Mouse (Mus musculus) heart, postnatal 0 days (tissue): ENCODE measurements around the gene Atat1. TPM values are rescaled to one million over a fixed set of nuclear protein-coding genes. Genes with fewer than 3 reads are reported as not detected.
A peak's percentile ranks its signal among the peaks of the same experiment; 100 is the strongest.
"Not testable (repeated sequence)": the region's sequence is repeated elsewhere in the genome, so short reads cannot be mapped to it uniquely, and the experiment has no call there.

Experiments
- ATAC-seq: fragments of 200-750 bp; cut with Nextera tagmentation; 2 replicates; pipeline ENCODE4 v1.8.0; 2017; ENCODE audit warnings: low read depth, moderate number of reproducible peaks, moderate library complexity; ENCODE audit not compliant: insufficient read depth
- DNase-seq: peaks from one replicate; pipeline ENCODE4 v3.0.0-alpha.2; 2016; ENCODE audit warnings: low spot score
- H3K27ac ChIP-seq: fragments of 300-500 bp; sonication (generic); 2 replicates; pipeline ENCODE4 v1.5.1; 2014; ENCODE audit warnings: low read depth, mild to moderate bottlenecking
- H3K27me3 ChIP-seq: fragments of 300-500 bp; sonication (generic); 2 replicates; pipeline ENCODE4 v1.6.1; 2014; ENCODE audit warnings: low read length, mixed read lengths; ENCODE audit not compliant: control insufficient read depth, insufficient read depth
- H3K36me3 ChIP-seq: fragments of 300-500 bp; sonication (generic); replicated peaks from 2 replicates; pipeline ENCODE4 v1.6.1; 2014; ENCODE audit warnings: low read length, mixed read lengths; ENCODE audit not compliant: control insufficient read depth, insufficient read depth
- H3K4me1 ChIP-seq: fragments of 300-500 bp; sonication (generic); 2 replicates; pipeline ENCODE4 v1.6.1; 2014; ENCODE audit warnings: antibody characterized with exemption; ENCODE audit not compliant: control insufficient read depth, insufficient read depth
- H3K4me2 ChIP-seq: fragments of 300-500 bp; sonication (generic); 2 replicates; pipeline ENCODE4 v1.6.1; 2014; ENCODE audit warnings: low read depth, mild to moderate bottlenecking, low read length, moderate library complexity
- H3K4me3 ChIP-seq: fragments of 300-500 bp; sonication (generic); 2 replicates; pipeline ENCODE4 v1.5.1; 2014; ENCODE audit warnings: low read depth, low read length
- H3K9ac ChIP-seq: fragments of 300-500 bp; sonication (generic); replicated peaks from 2 replicates; pipeline ENCODE4 v1.6.1; 2014; ENCODE audit warnings: low read depth, low read length, mixed read lengths
- H3K9me3 ChIP-seq: fragments of 300-500 bp; sonication (generic); replicated peaks from 2 replicates; pipeline ENCODE4 v1.6.1; 2016; ENCODE audit warnings: low read length; ENCODE audit not compliant: control insufficient read depth
- CTCF ChIP-seq: IDR thresholded peaks from 2 replicates; pipeline ENCODE4 v1.5.1; 2016; ENCODE audit warnings: antibody characterized with exemption, control low read depth, low read depth
- EP300 ChIP-seq: IDR thresholded peaks from 2 replicates; pipeline ENCODE4 v1.6.1; 2016; ENCODE audit warnings: antibody characterized with exemption, low read depth
- WGBS: fragments of 180-500 bp; shearing (Covaris S2); extraction: QIAGEN DNeasy Blood & Tissue Kit; methylation state at CpG from one replicate; pipeline ENCODE4 v1.1.7; 2014; 5-methylcytosine and 5-hydroxymethylcytosine counted together
- polyA plus RNA-seq: library from polyadenylated mRNA; unstranded; fragments of >200 nt; fragmentation: Nextera tagmentation; extraction: Ambion mirVana; gene quantifications from 2 replicates; pipeline ENCODE4 v1.2.1, GENCODE M21; 2015
- total RNA-seq: library from RNA; depleted of rRNA; stranded (reverse); fragments of >200 nt; gene quantifications from 2 replicates; pipeline ENCODE4 v1.2.3, GENCODE M21; 2014; ENCODE audit warnings: low replicate concordance

Gene Atat1
- total and polyA plus RNA-seq, 2 experiments from 2014 or later, result 19.1 to 31.0 TPM

DNA sequence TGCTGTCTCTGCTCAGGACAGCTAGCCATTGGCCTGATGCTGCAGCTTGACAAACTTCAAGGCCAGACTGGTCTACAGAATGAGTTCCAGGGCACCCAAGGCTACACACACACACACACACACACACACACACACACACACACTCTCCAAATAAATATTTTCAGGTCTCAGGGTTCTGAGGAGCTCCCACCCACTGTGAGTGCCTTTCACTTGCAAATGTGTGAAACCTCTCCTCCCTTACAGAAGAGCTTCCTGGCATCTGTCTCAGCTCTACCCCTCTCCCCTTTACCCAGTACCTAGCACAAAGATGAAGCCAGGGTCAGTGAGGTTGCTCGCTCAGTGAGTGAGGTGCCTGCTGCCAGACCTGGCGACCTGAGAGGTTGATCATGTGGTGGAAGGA, 29.2 kb upstream of the Atat1 start:
- WGBS, result 57% methylated on average over 2 of the region's 2 CpGs
- Histone ChIP-seq H3K27me3 (no peaks in the 10 kb centered on the region), H3K4me2 (no peak overlapping the region), H3K9me3 (no peaks in the 10 kb centered on the region), H3K4me1 (no peaks in the 10 kb centered on the region), H3K27ac (no peak overlapping the region), H3K9ac (no peak overlapping the region), H3K36me3 (no peaks in the 10 kb centered on the region), H3K4me3 (no peak overlapping the region)
- no peak for TF ChIP-seq EP300
- TF ChIP-seq CTCF, result no peak
- DNase-seq, result no peak
- no peak for ATAC-seq

DNA sequence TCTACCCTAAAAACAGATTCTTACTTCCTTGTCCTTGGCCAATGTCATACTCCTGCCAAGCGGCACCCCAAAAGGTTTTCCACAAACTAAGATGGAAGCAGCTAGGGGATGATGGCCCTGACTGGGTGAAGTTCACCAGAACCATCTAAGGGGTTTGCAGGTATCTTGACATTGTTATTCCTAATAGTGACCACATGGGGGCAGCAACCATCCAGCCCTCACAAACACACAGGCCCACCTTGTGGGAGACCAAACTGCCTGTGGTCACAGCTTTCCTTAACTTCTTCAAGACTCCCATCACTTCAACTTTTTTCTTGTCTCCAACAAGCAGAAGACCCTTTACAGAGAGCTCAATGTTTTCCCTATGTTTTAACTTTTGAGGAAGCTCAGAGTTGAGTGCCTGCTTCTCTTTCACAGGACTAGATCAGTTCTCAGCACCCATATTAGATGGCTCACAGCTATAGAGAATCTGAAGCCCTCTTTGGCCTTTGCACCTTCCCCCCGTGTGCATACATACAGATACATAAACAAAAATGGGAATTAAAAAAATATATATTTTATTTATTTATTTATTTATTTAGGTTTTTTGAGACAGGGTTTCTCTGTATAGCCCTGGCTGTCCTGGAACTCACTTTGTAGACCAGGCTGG, 27.9 kb upstream of the Atat1 start:
- H3K27ac ChIP-seq, result no peak overlapping the region
- H3K27me3 ChIP-seq, result no peaks in the 10 kb centered on the region
- no peaks in the 10 kb centered on the region for H3K36me3 ChIP-seq
- H3K9ac ChIP-seq, result no peak overlapping the region
- no peaks in the 10 kb centered on the region for H3K4me1 ChIP-seq
- WGBS, result 27% methylated on average over 2 of the region's 2 CpGs
- ATAC-seq (peak; percentile 55; the same call in 1 of the 2 replicates), DNase-seq (peak; percentile 68)
- H3K9me3 ChIP-seq, result no peaks in the 10 kb centered on the region
- H3K4me2 ChIP-seq, result no peak overlapping the region
- TF ChIP-seq CTCF (peak; percentile 77), EP300 (no peak)
- no peak overlapping the region for H3K4me3 ChIP-seq

DNA sequence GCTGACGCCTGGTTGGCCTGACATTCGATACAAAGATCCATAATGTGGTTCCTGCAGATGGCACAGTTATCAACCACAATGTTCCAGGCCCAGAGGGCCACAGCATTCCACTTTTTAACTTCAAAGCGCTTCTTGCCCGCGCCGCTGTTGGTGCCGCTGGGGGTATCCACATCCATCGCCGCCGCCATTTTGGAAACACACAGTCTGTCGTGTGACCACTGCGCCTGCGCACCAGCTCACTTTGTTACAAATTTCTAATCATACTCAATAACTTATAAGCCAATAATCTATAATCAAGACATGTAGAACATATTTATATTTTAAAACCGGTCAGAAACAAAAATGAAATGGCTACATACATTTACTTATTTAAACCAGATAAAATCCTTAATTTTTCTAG, 25.9 kb upstream of the Atat1 start:
- H3K27ac ChIP-seq, H3K4me1 ChIP-seq, H3K9ac ChIP-seq, H3K4me2 ChIP-seq, H3K36me3 ChIP-seq, DNase-seq, H3K27me3 ChIP-seq, H3K9me3 ChIP-seq, ATAC-seq, H3K4me3 ChIP-seq: not testable (repeated sequence)
- WGBS, result 87% methylated on average over 14 of the region's 14 CpGs

DNA sequence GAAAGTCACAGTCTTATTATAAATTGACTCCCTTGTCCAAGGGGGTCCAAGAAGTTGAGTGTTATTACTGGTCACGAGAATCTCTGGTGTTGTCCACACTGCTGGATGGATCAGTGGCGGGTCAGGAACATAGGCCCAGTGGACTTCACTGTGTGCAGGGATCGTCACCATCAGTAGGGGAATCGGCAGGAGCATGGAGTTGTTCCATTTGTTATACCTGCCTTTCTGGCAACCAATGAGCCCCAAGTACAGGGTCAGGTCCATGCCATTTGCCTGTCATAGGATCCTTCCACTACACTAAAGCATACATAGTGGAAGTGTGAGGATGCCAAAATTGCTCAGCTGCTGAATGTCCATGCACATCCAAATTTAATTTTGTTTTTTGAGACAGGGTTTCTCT, 22.7 kb upstream of the Atat1 start:
- WGBS, result 93% methylated on average over 4 of the region's 4 CpGs

DNA sequence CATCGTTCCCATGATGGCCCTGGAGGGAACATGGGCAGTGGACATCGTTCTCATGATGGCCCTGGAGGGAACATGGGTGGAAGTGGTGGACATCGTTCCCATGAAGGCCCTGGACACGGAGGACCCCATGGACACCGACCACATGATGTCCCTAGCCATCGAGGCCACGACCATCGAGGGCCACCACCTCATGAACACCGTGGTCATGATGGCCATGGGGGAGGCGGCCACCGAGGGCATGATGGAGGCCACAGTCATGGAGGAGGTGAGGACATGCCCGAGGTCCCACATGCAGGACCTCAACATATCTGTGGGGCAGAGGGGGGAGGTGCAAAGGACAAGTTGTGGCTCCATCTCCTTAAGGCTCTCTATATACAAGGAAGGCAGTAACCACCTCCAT, 20.8 kb upstream of the Atat1 start:
- no peak for ATAC-seq
- no peaks in the 10 kb centered on the region for H3K9me3 ChIP-seq
- no peaks in the 10 kb centered on the region for H3K27me3 ChIP-seq
- 93% methylated on average over 12 of the region's 12 CpGs for WGBS
- no peaks in the 10 kb centered on the region for H3K4me1 ChIP-seq
- peaks cover 52% of the 10 kb centered on the region for H3K36me3 ChIP-seq
- H3K4me3 ChIP-seq, result no peak overlapping the region
- no peak overlapping the region for H3K9ac ChIP-seq
- no peak for TF ChIP-seq EP300
- no peak for TF ChIP-seq CTCF
- no peak for DNase-seq
- no peak overlapping the region for H3K27ac ChIP-seq
- no peak overlapping the region for H3K4me2 ChIP-seq

More for the DNA sequence above, 22.7 kb upstream of the Atat1 start:
- H3K27ac ChIP-seq, result no peak overlapping the region
- ATAC-seq (no peak), DNase-seq (no peak)
- no peak for TF ChIP-seq CTCF
- H3K4me3 ChIP-seq, result no peak overlapping the region
- H3K36me3 ChIP-seq, result peaks cover 35% of the 10 kb centered on the region
- H3K27me3 ChIP-seq, result no peaks in the 10 kb centered on the region
- H3K4me1 ChIP-seq, result no peaks in the 10 kb centered on the region
- H3K9me3 ChIP-seq, result no peaks in the 10 kb centered on the region
- H3K4me2 ChIP-seq, result no peak overlapping the region
- H3K9ac ChIP-seq, result no peak overlapping the region

DNA sequence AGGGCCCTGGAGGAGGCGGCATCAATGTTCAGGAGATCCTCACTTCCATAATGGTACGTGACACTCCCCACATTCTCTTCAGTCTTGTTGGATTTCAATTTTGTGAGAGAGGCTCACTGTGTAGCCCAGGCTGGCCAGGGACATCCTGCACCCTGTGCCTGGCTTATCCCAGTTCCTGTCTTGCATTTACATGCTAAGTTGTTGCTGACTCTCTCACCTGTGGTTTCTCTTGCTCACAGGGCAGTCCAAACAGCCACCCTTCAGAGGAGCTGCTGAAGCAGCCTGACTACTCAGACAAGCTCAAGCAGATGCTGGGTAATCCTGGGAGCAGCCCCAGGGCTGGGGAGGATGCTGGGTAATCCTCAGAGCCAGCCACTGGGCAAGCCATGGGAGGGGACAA, 19.7 kb upstream of the Atat1 start:
- 93% methylated on average over 2 of the region's 2 CpGs for WGBS
- Histone ChIP-seq H3K4me1 (no peaks in the 10 kb centered on the region), H3K9me3 (no peaks in the 10 kb centered on the region), H3K27ac (no peak overlapping the region), H3K4me2 (no peak overlapping the region), H3K27me3 (no peaks in the 10 kb centered on the region), H3K4me3 (no peak overlapping the region), H3K36me3 (peaks cover 63% of the 10 kb centered on the region), H3K9ac (no peak overlapping the region)
- no peak for TF ChIP-seq EP300
- no peak for TF ChIP-seq CTCF
- no peak for ATAC-seq
- DNase-seq, result no peak
